Mouse (Mus musculus) 3134 (cell line): ENCODE measurements around the gene Gm4450.
"Not testable (repeated sequence)": the region's sequence is repeated elsewhere in the genome, so short reads cannot be mapped to it uniquely, and the experiment has no call there.

Experiments used
- DNase-seq: peaks from one replicate; pipeline ENCODE4 v3.0.0-alpha.2; 2011; ENCODE audit warnings: low spot score; ENCODE audit not compliant: insufficient read length; ENCODE audit errors: extremely low read depth

The Gm4450 gene

GRCm38 (mm10) chr3:98418991-98419785 is 37.7 kb downstream of the Gm4450 start:
- DNase-seq = no peak

GRCm38 (mm10) chr3:98417328-98417727 is 39.6 kb downstream of the Gm4450 start:
- DNase-seq = peak; percentile 68

- no peak for DNase-seq
These were observed 40.3 kb downstream of the Gm4450 start for GRCm38 (mm10) chr3:98416426-98417250.

GRCm38 (mm10) chr3:98414296-98414695 is 42.6 kb downstream of the Gm4450 start:
- DNase-seq = no peak

GRCm38 (mm10) chr3:98413733-98414132 is 43.2 kb downstream of the Gm4450 start:
- DNase-seq = no peak

- DNase-seq = peak; percentile 25
These were observed 46.0 kb downstream of the Gm4450 start for GRCm38 (mm10) chr3:98410619-98411580.

- not testable (repeated sequence) for DNase-seq
These were observed 49.6 kb downstream of the Gm4450 start for GRCm38 (mm10) chr3:98407261-98407780.

GRCm38 (mm10) chr3:98406569-98407144 is 50.3 kb downstream of the Gm4450 start:
- DNase-seq = not testable (repeated sequence)

- DNase-seq = not testable (repeated sequence)
These were observed 51.0 kb downstream of the Gm4450 start for GRCm38 (mm10) chr3:98405877-98406276.

- not testable (repeated sequence) for DNase-seq
These were observed 52.5 kb downstream of the Gm4450 start for GRCm38 (mm10) chr3:98404268-98404895.
